Mouse (Mus musculus) thymus, postnatal 0 days (tissue): ENCODE measurements around the gene Kpna3. TPM values are rescaled to one million over a fixed set of nuclear protein-coding genes. Genes with fewer than 3 reads are reported as not detected.
"Not testable (repeated sequence)": the region's sequence is repeated elsewhere in the genome, so short reads cannot be mapped to it uniquely, and the experiment has no call there.

Experiments
- DNase-seq: peaks from one replicate; pipeline ENCODE4 v3.0.0-alpha.2; 2015; ENCODE audit warnings: low spot score
- polyA plus RNA-seq: library from polyadenylated mRNA; unstranded; fragments of >200 nt; fragmentation: Nextera tagmentation; extraction: Ambion mirVana; gene quantifications from 2 replicates; pipeline ENCODE4 v1.2.1, GENCODE M21; 2015

The Kpna3 gene
- polyA plus RNA-seq, 1 experiment from 2014 or later = 43.7 TPM

DNA sequence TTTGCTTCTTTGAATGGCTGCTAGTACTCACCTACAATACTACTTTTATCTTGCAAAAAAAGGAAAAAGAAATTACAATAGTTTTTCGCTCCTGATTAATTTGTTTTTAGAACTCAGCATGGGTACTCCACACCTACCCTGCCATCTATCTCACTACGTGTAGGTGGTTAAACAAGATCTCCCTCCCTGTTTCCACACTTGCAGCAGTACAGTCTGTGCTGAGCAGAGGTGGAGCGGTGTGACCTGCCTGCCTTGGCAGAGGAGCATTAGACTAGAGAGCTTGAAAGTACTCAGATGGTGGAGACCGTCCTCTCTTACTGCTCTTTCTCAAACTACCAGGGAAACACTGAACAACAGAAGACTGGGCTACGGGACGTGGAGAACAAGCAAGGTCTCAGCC lies 44.9 kb downstream of the Kpna3 start:
- no peak for DNase-seq

DNA sequence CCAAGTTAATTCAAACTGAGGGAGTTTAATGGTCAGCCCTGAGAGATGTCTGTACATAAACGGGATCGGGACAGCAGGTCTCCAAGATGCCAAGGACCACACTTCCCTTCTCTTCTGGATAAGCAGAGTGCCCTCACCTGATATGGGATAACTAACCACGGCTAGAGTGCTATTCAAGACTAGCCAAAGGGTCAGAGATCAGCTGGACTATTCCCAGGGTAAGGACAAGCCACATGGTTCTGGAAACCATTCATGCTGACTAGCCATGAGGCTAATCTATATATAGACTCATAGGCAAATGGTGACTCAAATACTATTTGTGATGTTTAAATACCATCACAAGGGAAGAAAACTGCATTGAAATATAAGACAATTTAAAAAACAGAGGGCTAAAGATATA lies 49.1 kb downstream of the Kpna3 start:
- DNase-seq = no peak

DNA sequence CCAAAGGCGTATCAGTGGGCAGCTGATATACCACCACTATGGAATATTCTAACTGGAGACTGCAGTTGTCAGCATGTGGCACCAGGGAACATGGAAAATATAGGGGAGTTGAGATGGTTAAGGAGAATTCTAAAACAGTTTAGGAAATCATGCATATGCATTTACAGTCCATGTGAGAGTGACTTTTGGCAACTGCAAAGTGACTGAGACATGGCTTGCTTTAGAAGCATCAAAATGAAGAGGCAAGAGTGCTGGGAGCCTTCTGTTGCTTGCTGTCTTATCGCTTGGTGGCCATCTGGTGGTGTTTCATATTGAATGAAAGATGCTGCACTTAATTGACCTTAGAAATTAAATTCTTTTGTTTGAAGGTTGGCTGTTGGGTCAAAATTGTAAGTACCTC lies 72.4 kb downstream of the Kpna3 start:
- no peak for DNase-seq

DNA sequence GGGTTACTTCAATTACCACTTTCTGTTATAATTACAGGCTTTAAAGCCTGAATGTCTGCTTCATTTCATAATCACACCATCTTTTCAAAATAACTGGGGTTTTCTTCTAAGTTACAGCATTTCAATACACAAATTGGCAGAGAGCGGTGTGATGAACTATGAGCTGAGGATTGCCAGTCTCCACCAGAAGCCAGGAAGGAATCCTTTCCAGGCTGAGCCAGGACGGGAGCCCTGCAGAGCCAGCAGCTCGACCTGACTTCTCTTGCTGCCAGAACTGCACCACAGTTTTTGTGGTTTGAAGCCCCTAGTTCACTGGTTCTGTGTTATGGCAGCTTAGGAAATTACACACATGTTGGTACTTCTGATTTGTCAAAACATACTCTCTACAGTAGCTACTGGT lies 75.0 kb downstream of the Kpna3 start:
- DNase-seq = no peak

DNA sequence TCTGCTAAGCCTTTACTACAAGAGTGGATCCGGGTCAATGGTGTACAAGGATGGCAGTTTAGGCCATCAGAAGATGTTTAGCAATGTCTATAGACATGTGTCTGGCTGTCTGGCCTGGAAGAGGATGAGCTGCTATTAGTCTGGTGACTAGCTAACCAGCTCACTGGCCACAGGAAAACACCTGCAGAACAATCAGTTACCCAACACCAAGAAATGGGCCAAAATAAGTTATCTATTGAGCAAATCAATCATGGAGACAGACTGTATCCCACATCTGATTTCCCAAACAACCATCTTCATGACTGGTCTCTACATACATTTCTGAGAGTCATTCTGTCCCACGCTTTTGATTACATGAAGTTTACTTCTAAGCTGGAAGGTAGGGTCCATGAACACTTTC lies 75.9 kb downstream of the Kpna3 start:
- DNase-seq = no peak

DNA sequence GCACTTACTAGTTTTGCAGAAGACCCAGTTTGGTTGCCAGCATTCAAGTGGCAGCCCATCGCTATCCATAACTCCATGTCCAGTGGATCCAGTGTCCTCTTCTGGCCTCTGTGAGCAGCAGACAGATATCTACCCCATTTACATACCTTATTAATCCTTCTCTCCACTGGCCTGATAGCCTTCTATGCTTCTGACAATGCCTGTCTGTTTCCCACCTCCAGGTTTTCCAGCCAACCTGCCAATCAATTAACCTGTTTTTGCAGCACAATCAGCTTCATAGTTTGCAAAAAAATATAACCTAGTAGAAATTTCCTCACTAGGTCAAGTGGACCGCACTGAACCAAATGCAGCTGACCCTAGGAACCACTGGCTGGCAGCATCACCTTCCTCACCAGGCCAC lies 77.4 kb downstream of the Kpna3 start:
- no peak for DNase-seq

DNA sequence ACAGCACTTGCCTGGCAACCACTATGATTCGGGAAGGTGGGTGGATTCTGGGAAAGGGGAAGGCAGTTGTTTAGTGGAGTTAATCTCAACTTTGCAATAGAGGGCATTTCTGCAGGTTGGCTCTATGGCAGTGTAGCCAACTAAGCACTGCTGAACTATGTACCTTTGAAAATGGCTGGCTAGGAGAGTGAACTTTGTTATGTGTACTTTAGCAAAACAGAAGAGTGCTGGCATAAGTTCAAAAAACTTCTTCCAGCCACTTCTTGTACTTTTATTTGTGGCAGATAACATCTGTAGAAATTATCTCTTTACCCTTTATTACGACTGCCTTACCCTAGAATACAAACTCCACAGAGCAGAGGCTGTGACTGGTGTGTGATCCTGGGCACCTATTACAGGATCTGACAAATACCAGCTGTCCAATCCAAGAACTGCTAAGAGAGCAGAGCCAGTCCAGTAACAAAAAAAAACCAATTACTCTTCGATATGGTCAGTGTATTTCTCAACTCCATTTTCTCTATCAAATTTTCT lies 78.6 kb downstream of the Kpna3 start:
- DNase-seq = no peak

DNA sequence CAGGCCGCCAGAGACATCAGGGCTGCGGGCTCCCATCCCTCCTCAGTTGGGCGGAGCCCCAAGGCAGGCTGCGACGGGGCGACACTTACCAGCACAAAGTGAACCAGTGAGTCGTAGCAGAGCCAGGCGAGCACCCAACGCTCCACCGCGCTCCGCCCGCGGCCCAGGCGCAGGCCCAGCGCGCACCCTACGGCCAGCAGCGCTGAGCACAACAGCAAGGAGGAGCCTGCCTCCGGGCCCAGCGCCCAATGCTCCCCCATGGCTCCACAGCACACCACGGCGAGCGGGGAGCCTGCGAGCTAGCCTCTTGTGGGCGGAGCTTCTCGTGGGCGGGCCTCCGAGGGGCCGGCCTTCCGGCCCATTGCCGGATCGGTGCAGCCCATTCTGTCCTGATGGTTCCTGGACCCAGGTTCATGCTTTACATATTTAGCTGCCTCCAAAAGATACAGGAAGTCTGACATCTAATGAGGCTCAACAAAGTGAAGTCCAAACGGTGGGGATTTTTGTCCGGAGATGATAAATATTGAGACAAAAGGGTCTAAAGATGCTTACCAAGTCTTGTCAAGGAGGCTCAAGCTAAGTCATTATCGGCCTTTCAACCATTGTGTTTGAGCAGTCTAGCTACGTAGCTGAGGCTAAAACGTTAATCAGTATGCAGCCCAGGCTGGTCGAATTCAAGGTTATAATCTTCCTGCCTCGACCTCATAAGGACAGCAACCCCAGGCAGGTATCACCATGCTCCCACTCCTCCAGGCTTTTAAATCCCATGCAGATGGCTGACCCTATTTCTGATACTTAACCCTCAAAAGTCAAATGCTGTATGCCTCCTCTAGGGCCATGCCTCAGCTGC lies 79.3 kb downstream of the Kpna3 start, which contains the start of gene Ebpl:
Gene Ebpl (minus strand): TSS at position 309 of the 850 bp plus-strand sequence.
- peak; percentile 87 for DNase-seq

DNA sequence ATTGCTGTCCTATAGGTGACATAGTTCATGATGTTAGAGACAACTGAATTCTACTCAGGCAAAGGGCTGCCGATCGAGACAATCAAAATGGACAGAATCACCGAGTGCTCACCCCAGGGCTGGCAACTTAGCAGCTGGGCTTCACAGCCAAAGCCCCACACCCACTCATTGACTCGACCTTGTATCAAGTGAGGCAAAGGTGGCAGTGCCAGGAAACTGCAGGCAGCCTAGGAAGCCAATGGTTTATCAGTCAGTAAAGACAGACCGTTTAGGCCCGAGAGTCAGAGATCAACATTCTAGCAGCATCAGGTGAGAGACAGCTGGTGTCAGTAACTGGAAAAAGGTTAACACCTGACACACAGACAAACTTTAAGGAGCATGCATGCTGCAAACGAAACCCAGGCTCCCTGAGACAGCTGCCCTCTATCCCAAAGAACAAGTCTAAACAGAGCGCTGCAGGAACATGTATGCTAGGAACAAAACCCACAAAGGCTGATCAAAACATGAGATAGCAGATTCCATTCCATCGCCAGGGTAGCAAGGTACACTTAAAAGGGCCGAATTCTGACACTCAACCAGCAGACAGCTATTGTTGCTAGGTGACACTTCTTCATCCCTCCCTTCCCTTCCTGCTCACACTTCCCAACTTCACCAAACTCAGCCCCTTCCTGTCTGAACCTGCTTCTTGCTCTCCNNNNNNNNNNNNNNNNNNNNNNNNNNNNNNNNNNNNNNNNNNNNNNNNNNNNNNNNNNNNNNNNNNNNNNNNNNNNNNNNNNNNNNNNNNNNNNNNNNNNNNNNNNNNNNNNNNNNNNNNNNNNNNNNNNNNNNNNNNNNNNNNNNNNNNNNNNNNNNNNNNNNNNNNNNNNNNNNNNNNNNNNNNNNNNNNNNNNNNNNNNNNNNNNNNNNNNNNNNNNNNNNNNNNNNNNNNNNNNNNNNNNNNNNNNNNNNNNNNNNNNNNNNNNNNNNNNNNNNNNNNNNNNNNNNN lies 85.1 kb downstream of the Kpna3 start:
- DNase-seq = peak; percentile 3

DNA sequence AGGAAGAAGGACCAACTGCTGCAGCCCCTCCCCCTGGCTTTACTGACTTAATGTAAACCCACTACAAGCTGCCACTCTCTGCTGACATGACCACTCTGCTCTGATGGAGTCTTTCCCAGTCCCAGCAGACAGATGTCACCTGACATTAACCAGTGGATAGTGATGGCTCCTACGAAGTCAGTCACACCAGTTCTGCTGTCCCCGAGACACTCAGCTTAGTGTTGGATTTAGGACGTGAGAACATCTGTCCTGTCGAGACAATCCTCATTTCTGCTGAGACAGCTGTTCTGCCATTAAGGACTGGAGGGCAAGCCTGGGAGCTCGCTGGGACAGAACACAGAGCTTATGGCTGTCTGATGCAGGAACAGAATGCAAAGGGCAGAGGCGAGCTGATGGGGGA lies 88.9 kb downstream of the Kpna3 start:
- DNase-seq = no peak

DNA sequence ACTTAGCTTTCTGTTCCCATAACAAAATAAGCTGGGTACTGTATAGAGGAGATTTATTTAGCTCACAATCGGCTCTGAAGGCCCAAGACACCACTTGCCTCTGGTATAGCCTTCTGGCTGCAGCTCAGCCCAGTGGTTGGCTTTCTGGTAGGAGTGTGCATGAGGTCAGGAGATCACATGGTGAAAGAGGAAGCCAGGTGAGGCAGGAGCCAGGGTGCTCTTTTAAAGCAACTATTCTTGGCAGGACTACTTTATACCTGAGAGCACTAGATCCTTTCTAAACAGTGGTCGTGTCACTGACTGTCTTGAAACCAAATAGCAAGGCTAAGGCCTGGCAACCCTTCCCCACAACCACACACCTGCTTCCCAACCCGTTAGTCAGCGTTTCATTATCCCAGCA lies 89.8 kb downstream of the Kpna3 start:
- DNase-seq = no peak

DNA sequence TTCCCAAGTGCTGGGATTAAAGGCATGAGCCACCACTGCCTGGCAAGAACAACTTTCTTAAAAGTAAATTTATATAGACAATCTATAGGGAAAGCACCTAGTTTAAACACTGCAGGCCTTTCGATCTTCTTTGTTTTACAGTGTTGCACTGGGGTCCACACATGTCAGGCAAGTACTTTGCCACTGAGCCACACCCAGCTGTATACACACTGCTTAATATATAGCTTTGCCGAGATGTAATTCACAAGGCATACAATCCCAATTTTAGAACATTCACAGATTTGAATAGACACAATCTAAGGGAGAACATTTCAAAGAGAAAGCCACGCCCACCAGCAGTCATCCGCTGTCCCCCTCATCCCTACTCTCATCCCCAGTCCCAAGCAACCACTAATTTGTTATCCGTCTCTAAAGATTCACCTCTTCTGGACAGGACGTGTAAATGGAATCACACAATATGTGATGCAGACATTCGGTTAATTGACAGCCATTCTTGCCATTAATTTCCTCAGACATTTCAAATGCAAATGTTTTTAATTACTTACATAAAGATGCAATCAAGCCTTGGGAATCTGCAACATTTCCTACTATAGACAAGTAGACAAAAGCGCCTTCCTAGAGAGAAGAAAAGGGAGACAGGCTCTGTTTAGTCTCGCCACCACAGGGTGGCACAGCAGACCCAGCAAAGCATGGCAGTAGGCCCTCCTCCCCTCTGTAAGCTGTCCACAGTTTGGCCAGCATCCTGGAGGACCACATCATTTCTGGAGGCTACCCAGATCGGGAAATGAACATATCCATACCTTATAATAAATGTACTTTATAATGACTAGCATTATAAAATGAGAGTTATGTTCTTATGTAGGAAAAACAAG lies 92.6 kb downstream of the Kpna3 start:
- no peak for DNase-seq

DNA sequence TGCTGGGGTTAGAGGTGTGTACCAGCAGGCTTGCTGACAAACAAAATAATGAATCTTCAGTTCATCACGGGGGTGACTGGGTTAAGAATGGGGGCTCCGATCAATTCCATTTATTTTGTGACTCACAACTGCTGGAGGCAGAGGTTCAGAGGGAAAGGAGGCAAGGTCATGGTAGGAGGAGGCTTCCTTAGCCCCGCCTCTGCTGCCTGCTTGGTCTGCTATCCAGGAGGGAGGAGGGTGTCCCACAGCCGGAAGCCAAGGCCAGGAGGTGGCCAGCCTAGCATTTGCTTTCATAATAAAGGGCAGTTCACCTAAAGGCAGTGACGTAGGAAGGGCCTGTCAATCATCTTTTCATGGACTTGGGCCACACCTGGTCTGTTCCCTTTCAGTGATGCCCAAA lies 95.1 kb downstream of the Kpna3 start:
- no peak for DNase-seq

DNA sequence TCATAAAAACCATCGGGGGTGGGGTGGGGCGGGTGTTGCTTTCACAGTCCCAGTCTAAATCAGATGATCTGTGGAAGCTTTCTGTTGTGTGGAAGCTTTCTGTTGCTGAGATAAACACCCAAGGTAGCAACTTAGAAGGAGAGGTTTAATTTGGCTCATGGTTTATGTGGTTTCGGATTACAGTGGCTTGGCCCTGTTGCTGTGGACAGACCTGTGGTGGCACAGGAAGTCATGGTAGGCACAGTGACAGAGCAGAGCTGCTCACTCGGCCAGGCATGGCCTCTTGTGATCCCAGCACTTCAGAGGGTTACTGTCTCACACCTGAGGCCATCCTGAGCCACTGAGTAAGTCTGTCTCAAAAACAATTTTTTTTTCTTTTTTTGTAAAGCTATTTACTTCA lies 100.3 kb downstream of the Kpna3 start:
- DNase-seq = no peak

DNA sequence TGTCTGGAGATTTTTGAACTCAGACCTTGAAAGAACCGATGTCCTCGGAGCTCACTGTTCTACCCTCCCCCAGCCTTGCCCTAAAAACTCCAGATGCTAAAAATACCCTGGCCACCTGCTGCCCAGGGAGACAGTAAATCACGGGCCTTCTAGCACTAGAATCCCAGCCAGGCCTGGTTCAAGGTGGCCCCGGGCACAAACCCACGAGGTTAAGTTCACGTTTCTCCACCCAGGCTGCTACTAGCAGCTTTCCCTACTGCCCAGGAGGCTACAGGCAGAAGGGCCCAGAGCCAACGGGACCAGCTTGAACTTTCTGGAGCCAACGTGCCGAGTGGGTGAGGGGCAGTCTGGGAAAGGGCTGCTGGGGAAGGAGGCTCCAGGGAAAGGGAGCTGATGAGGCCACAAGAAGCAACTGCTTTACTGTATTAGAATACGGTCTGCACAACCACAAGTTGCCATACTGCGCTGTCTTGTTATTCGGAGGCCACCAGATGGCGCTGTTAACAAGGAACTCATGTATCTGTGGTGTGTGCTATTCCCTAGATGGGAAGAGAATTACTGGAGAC lies 108.6 kb downstream of the Kpna3 start:
- DNase-seq = peak; percentile 79

DNA sequence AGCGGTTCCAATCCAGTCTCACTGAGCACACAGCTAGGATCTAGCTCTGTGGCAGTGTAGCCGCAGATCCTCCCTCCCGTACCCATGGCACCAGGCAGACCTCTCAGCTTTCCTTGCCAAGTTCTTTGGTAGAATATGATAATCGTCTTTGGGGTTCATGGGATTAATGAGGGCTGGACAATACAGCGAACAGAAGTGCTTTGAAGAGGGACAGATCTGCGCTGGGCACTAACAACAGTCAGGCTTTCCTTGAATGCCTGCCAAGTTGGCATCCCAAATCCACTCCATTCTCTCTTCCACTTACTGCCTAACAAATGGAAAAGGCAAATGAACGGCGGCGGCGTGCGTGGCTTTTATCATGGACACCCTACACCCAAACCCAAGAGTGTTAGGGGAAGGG lies 109.1 kb downstream of the Kpna3 start:
- DNase-seq = no peak

DNA sequence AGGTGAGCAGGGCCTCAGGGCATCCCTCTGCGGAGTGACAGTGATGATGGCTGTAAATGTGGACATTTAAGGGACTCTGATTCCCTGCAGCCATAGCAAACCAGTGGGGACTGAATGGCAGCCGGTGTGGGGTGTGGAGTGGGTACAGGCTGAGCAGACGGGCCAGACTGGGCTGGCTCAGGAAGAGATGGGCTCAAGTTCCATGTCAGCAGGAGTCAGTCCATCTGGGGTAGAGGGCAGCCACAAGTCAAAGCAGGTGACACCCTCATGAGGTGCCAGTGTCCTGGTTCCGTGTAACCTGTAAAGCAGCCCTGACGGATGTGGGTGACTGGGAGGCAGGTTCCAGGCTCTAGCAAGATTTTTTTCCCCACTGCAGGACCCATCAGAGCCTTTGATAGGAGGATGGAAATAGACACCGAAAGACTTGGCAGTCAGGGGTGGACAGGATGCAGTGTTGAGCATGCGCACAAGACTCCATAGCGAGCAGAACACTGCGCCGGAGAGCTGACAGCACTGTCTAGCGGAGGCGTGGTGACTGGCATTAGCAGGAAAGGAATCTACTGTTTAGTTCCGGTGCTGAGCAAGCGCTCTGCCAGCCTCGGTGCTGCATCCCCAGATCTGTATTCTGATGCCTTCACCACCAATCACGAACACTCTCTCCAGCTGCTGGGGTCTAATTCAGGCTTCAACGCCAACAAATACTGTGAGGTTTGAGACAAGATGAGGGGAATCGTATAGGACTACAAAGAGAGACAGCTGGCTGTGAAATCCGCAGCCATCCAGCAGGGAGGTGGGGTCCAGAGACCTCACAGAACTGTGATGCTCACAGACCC lies 111.8 kb downstream of the Kpna3 start:
- peak; percentile 86 for DNase-seq

DNA sequence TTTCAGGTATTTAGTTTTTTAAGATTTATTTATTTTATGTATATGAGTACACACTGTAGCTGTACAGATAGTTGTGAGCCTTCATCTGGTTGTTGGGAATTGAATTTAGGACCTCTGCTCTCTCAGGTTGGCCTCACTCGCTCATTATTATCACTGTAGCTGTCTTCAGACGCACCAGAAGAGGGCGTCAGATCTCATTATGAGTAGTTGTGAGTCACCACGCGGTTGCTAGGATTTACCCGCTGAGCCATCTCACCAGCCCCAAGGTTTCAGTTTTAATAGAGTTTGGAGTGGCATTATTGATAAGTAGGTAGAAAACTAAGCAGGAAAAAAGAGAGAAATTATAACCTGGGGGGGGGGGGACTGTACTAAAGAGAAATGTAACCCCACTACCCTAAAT lies 112.7 kb downstream of the Kpna3 start:
- not testable (repeated sequence) for DNase-seq

DNA sequence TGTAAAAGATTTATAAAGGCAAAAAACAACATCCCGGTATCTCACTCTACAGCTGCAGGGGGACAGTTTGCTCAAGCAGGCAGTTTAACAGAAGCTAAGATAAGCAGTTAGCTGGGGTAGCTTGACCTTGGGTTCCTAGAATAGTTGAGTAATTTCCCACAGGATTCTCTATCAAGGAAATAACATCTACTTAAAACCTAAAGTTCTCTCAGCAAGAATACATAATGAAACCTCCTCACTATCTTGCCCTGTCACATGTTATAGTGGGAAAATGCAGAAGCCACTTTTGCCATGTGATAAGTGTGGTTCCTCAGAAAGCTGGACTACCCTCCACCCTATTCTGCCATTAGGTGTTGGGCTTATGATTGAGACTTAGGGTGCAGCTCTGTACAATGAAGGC lies 116.9 kb downstream of the Kpna3 start:
- DNase-seq = no peak

DNA sequence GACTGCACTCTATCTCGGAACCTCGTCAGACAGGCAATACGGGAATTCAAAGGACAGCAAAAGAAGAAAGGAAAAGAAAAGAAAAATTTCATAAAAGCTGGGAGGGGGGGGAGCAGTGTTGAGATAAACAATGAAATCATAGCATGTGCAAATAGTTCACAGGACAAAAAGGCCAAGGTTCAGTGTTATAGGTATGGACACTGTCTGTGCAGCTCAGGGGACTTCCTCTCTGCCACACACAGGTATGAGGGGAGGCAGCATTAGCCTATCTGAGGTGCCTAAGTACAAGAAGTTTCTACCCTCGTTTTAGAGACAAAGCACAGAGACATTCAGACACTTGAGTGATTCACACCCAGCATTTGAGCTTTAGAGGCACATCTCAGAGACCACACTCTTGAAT lies 118.5 kb downstream of the Kpna3 start:
- DNase-seq = no peak
